Mouse (Mus musculus): ENCODE results near the gene Efcab2. TPM values are rescaled to one million over a fixed set of nuclear protein-coding genes. Genes with fewer than 3 reads are reported as not detected.
A peak's percentile ranks its signal among the peaks of the same experiment; 100 is the strongest.

Efcab2 gene
- polyA plus RNA-seq, 1 experiment from 2014 or later: 8.3 TPM

DNA sequence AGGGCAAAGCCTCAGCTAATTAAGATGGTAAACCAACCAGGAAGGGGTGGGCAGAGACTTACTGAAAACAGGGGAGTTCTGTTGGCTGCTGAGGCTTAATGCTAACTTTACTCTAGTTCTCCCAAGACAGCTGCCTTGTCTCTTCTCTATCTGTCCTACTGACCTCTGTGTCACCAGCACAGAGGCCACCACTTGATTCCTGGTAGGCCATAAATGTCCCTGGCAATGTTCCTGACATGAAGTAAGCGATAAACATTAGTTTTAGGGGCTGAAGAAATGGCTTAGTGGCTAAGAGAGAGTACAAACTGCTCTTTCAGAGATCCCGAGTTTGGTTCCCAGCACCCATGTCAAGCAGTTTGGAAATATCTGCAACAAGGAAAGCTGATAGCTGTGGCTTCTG lies 29.0 kb upstream of the Efcab2 start:
- H3K9me3 ChIP-seq: no peaks in the 10 kb centered on the region
- no peaks in the 10 kb centered on the region for H3K36me3 ChIP-seq
- H3K27ac ChIP-seq: no peak overlapping the region
- no peak overlapping the region for H3K9ac ChIP-seq
- H3K4me2 ChIP-seq (replicated peaks): no peak overlapping the region
- no peaks in the 10 kb centered on the region for H3K4me1 ChIP-seq
- no peak for ATAC-seq (ENCODE audit: low FRiP score, low read depth)
- H3K27me3 ChIP-seq (replicated peaks): no peaks in the 10 kb centered on the region
- H3K4me3 ChIP-seq: no peak overlapping the region
- WGBS: 81% methylated on average over 2 of the region's 2 CpGs

- no peak overlapping the region for H3K27ac ChIP-seq
- H3K27me3 ChIP-seq (replicated peaks): no peaks in the 10 kb centered on the region
- no peaks in the 10 kb centered on the region for H3K9me3 ChIP-seq
- ATAC-seq (ENCODE audit: low FRiP score, low read depth): no peak
- WGBS: 79% methylated on average over 3 of the region's 3 CpGs
- H3K4me1 ChIP-seq: no peaks in the 10 kb centered on the region
- H3K9ac ChIP-seq: no peak overlapping the region
- no peak overlapping the region for H3K4me3 ChIP-seq
- H3K36me3 ChIP-seq: no peaks in the 10 kb centered on the region
- no peak overlapping the region for H3K4me2 ChIP-seq (replicated peaks)
Measured at GRCm38 (mm10) chr1:178378115-178378514, 27.8 kb upstream of the Efcab2 start.

GRCm38 (mm10) chr1:178379224-178379623 lies 26.7 kb upstream of the Efcab2 start:
- ATAC-seq (ENCODE audit: low FRiP score, low read depth): no peak
- Histone ChIP-seq H3K9ac (no peak overlapping the region), H3K4me1 (no peaks in the 10 kb centered on the region), H3K9me3 (no peaks in the 10 kb centered on the region), H3K4me3 (no peak overlapping the region), H3K4me2 (replicated peaks) (no peak overlapping the region), H3K27ac (no peak overlapping the region), H3K36me3 (no peaks in the 10 kb centered on the region), H3K27me3 (replicated peaks) (no peaks in the 10 kb centered on the region)
- WGBS: 63% methylated on average over 1 of the region's 1 CpGs

- Histone ChIP-seq H3K9ac (no peak overlapping the region), H3K27ac (no peak overlapping the region), H3K4me2 (replicated peaks) (no peak overlapping the region), H3K27me3 (replicated peaks) (no peaks in the 10 kb centered on the region), H3K4me1 (no peaks in the 10 kb centered on the region), H3K9me3 (no peaks in the 10 kb centered on the region), H3K4me3 (no peak overlapping the region), H3K36me3 (no peaks in the 10 kb centered on the region)
- no peak for ATAC-seq (ENCODE audit: low FRiP score, low read depth)
Measured at GRCm38 (mm10) chr1:178382165-178382564, 23.7 kb upstream of the Efcab2 start.

GRCm38 (mm10) chr1:178388802-178389201 lies 17.1 kb upstream of the Efcab2 start:
- ATAC-seq (ENCODE audit: low FRiP score, low read depth): no peak
- Histone ChIP-seq H3K27ac (no peak overlapping the region), H3K4me3 (no peak overlapping the region), H3K9me3 (no peaks in the 10 kb centered on the region), H3K4me1 (no peaks in the 10 kb centered on the region), H3K9ac (no peak overlapping the region), H3K4me2 (replicated peaks) (no peak overlapping the region), H3K27me3 (replicated peaks) (no peaks in the 10 kb centered on the region), H3K36me3 (no peaks in the 10 kb centered on the region)
- WGBS: 67% methylated on average over 4 of the region's 4 CpGs

- no peaks in the 10 kb centered on the region for H3K27me3 ChIP-seq (replicated peaks)
- no peak for ATAC-seq (ENCODE audit: low FRiP score, low read depth)
- H3K4me2 ChIP-seq (replicated peaks): no peak overlapping the region
- H3K27ac ChIP-seq: no peak overlapping the region
- H3K4me3 ChIP-seq: no peak overlapping the region
- 62% methylated on average over 2 of the region's 2 CpGs for WGBS
- no peaks in the 10 kb centered on the region for H3K4me1 ChIP-seq
- H3K9ac ChIP-seq: no peak overlapping the region
- H3K9me3 ChIP-seq: no peaks in the 10 kb centered on the region
- no peaks in the 10 kb centered on the region for H3K36me3 ChIP-seq
Measured at GRCm38 (mm10) chr1:178389401-178389800, 16.5 kb upstream of the Efcab2 start.

- 85% methylated on average over 5 of the region's 5 CpGs for WGBS
- H3K27me3 ChIP-seq (replicated peaks): no peaks in the 10 kb centered on the region
- H3K4me1 ChIP-seq: no peaks in the 10 kb centered on the region
- H3K36me3 ChIP-seq: no peaks in the 10 kb centered on the region
- no peak overlapping the region for H3K9ac ChIP-seq
- H3K27ac ChIP-seq: no peak overlapping the region
- no peaks in the 10 kb centered on the region for H3K9me3 ChIP-seq
- H3K4me2 ChIP-seq (replicated peaks): no peak overlapping the region
- no peak overlapping the region for H3K4me3 ChIP-seq
- ATAC-seq (ENCODE audit: low FRiP score, low read depth): no peak
Measured at GRCm38 (mm10) chr1:178392970-178393369, 12.9 kb upstream of the Efcab2 start.

DNA sequence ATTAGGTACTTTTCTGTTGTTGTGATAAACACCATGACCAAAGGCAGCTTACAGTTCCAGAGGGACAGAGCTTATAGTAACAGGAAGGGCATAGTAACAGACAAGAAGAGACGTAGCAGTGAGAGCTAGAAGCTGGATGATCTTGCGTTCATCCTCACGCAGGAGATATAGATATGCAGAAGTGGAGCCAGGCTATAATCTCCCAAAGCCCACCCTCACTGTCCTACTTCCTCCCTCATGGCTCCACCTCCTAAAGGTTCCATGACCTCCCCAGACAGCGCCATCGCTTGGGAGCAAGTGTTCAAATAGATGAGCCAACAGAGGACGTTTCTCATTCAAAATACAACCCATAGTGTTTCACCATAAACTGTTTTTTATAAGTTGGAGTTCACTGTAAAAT lies 10.8 kb upstream of the Efcab2 start:
- H3K4me2 ChIP-seq (replicated peaks): no peak overlapping the region
- no peak overlapping the region for H3K27ac ChIP-seq
- H3K9me3 ChIP-seq: no peaks in the 10 kb centered on the region
- WGBS: 91% methylated on average over 6 of the region's 6 CpGs
- H3K27me3 ChIP-seq (replicated peaks): no peaks in the 10 kb centered on the region
- no peaks in the 10 kb centered on the region for H3K36me3 ChIP-seq
- H3K4me1 ChIP-seq: no peaks in the 10 kb centered on the region
- H3K9ac ChIP-seq: no peak overlapping the region
- ATAC-seq (ENCODE audit: low FRiP score, low read depth): no peak
- H3K4me3 ChIP-seq: no peak overlapping the region

DNA sequence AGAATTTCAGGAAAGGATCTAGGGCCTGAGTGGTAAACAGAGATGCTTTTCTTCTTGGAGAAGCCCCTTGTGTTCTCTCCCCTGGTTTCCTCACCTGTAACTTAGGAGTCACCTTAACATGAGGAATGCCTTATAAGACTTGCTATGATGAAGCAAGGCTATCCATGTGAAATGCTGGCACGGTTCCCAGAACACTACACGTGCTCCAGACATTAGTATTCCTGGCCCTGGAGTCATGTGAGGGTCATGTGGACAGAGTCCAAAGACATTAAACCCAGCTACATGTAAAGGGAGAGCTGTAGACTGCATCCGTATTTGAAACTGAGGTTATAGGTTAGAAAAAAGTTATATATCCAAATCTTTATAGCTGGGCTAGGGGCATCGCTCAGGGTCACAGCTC lies 9.5 kb upstream of the Efcab2 start:
- Histone ChIP-seq H3K9ac (no peak overlapping the region), H3K4me1 (no peaks in the 10 kb centered on the region), H3K4me3 (no peak overlapping the region), H3K27me3 (replicated peaks) (no peaks in the 10 kb centered on the region), H3K4me2 (replicated peaks) (no peak overlapping the region), H3K36me3 (no peaks in the 10 kb centered on the region), H3K9me3 (no peaks in the 10 kb centered on the region), H3K27ac (no peak overlapping the region)
- WGBS: 81% methylated on average over 4 of the region's 4 CpGs
- ATAC-seq (ENCODE audit: low FRiP score, low read depth): no peak

DNA sequence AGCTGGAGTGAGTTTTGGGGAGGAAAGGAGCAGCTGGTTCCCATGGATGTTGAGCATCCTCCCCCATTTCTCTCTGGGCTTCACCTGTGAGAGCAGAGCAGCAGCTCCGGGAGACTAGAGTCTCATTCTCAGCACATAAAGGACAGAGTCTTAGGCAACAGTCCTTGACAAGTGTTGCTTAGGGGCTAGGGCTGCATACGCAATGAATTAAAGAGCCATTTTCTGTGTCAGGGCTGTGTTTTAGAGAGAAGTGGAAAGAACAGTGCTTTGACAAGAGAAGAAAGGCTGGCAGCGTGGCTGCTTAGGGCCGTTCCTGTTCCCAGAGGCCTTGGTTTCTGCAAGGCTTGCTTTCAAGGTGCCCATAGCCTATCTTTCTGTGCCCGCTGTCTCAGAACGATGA lies 6.0 kb upstream of the Efcab2 start:
- WGBS: 71% methylated on average over 6 of the region's 6 CpGs
- Histone ChIP-seq H3K27ac (no peak overlapping the region), H3K36me3 (no peaks in the 10 kb centered on the region)

GRCm38 (mm10) chr1:178400652-178401051 lies 5.2 kb upstream of the Efcab2 start:
- 80% methylated on average over 7 of the region's 7 CpGs for WGBS
- H3K4me1 ChIP-seq: no peaks in the 10 kb centered on the region
- H3K4me2 ChIP-seq (replicated peaks): no peak overlapping the region
- H3K27ac ChIP-seq: no peak overlapping the region
- no peak for ATAC-seq (ENCODE audit: low FRiP score, low read depth)
- H3K9ac ChIP-seq: no peak overlapping the region
- no peaks in the 10 kb centered on the region for H3K27me3 ChIP-seq (replicated peaks)
- no peaks in the 10 kb centered on the region for H3K9me3 ChIP-seq
- no peak overlapping the region for H3K4me3 ChIP-seq
- H3K36me3 ChIP-seq: no peaks in the 10 kb centered on the region

More for the DNA sequence above, 6.0 kb upstream of the Efcab2 start:
- Histone ChIP-seq H3K9me3 (no peaks in the 10 kb centered on the region), H3K27me3 (replicated peaks) (no peaks in the 10 kb centered on the region), H3K9ac (no peak overlapping the region), H3K4me3 (no peak overlapping the region), H3K4me1 (no peaks in the 10 kb centered on the region), H3K4me2 (replicated peaks) (no peak overlapping the region)
- no peak for ATAC-seq (ENCODE audit: low FRiP score, low read depth)

GRCm38 (mm10) chr1:178401960-178402359 lies 3.9 kb upstream of the Efcab2 start:
- Histone ChIP-seq H3K9me3 (no peaks in the 10 kb centered on the region), H3K36me3 (no peaks in the 10 kb centered on the region), H3K4me1 (no peaks in the 10 kb centered on the region), H3K27ac (no peak overlapping the region), H3K4me3 (no peak overlapping the region), H3K27me3 (replicated peaks) (no peaks in the 10 kb centered on the region), H3K4me2 (replicated peaks) (no peak overlapping the region), H3K9ac (no peak overlapping the region)
- WGBS: 93% methylated on average over 6 of the region's 6 CpGs
- no peak for ATAC-seq (ENCODE audit: low FRiP score, low read depth)

- Histone ChIP-seq H3K4me1 (no peaks in the 10 kb centered on the region), H3K36me3 (no peaks in the 10 kb centered on the region), H3K4me2 (replicated peaks) (peak overlapping the region; percentile 67), H3K27ac (peak overlapping the region; percentile 100), H3K9ac (peak overlapping the region; percentile 93), H3K27me3 (replicated peaks) (no peaks in the 10 kb centered on the region), H3K9me3 (no peaks in the 10 kb centered on the region), H3K4me3 (peak overlapping the region; percentile 66)
- peak; percentile 84 for ATAC-seq (ENCODE audit: low FRiP score, low read depth)
- under 1% methylated on average over 23 of the region's 23 CpGs for WGBS
Measured at GRCm38 (mm10) chr1:178405445-178405911, 407 bp upstream of the Efcab2 start.

All from neural tube, embryonic 12.5 days (tissue).